Mouse (Mus musculus) small intestine, adult 2 months (tissue): Measurements from ENCODE around the gene Hist2h3c2.

Source experiments
- CTCF ChIP-seq: fragments of 200-500 bp; IDR thresholded peaks from 2 replicates; pipeline ENCODE4 v1.5.1; 2012; ENCODE audit warnings: low read depth, mild to moderate bottlenecking, control low read depth, inconsistent platforms, low read length, moderate library complexity, mixed read lengths; ENCODE audit not compliant: insufficient replicate concordance, insufficient read length; ENCODE audit errors: extremely low read depth
- POLR2A ChIP-seq: fragments of 200-500 bp; IDR thresholded peaks from 2 replicates; pipeline ENCODE4 v1.6.1; 2012; ENCODE audit warnings: low read depth, mild to moderate bottlenecking, control low read depth, inconsistent platforms, low read length, moderate library complexity

GRCm38 (mm10) chr3:96234914-96235313 is 4.0 kb downstream of the Hist2h3c2 start:
- TF ChIP-seq POLR2A (no peak), CTCF (no peak)
